Mouse (Mus musculus) layer of hippocampus, postnatal 14 days (tissue): ENCODE data around the gene Rpl5. TPM values are rescaled to one million over a fixed set of nuclear protein-coding genes. Genes with fewer than 3 reads are reported as not detected.
"Not testable (repeated sequence)": the region's sequence is repeated elsewhere in the genome, so short reads cannot be mapped to it uniquely, and the experiment has no call there.

Experiments
- DNase-seq, 2 experiments: peaks; one replicate each; pipeline ENCODE4 v3.0.0; 2021 to 2022; ENCODE audit warnings: low spot score in 2 of 2, mixed read lengths in 1 of 2
- long read RNA-seq, 2 experiments: library from polyadenylated mRNA; stranded (forward); transcript quantifications; one replicate each; pipeline ENCODE4 v2.0.0; 2021
- total RNA-seq, 2 experiments: library from RNA; stranded (reverse); gene quantifications; 2 replicates each; pipeline ENCODE4 v1.2.3; 2021

Rpl5 gene
- total RNA-seq, result 100 to 1,000 TPM in 1 of 2 experiments, 10 to 100 TPM in 1; 97.2 to 112 TPM
- long read RNA-seq, experiment 1, transcript Rpl5-201 (8 exons, 2,045 nt), result minor isoform, 58 of 198 reads
- long read RNA-seq, experiment 1, transcript Rpl5-204 (3 exons, 1,024 nt), result major isoform, 131 of 198 reads
- long read RNA-seq, experiment 1, partial matches to known transcripts, result 2 of 198 reads
- long read RNA-seq, experiment 1, other reads (novel, unspliced or antisense), result 5 of 198 reads
- long read RNA-seq, experiment 2, transcript Rpl5-204 (3 exons, 1,024 nt), result major isoform, 342 of 469 reads
- long read RNA-seq, experiment 2, transcript Rpl5-205 (2 exons, 815 nt), result minor isoform, 5 of 469 reads
- long read RNA-seq, experiment 2, transcript Rpl5-201 (8 exons, 2,045 nt), result minor isoform, 105 of 469 reads
- long read RNA-seq, experiment 2, partial matches to known transcripts, result 6 of 469 reads
- long read RNA-seq, experiment 2, other reads (novel, unspliced or antisense), result 11 of 469 reads

DNA sequence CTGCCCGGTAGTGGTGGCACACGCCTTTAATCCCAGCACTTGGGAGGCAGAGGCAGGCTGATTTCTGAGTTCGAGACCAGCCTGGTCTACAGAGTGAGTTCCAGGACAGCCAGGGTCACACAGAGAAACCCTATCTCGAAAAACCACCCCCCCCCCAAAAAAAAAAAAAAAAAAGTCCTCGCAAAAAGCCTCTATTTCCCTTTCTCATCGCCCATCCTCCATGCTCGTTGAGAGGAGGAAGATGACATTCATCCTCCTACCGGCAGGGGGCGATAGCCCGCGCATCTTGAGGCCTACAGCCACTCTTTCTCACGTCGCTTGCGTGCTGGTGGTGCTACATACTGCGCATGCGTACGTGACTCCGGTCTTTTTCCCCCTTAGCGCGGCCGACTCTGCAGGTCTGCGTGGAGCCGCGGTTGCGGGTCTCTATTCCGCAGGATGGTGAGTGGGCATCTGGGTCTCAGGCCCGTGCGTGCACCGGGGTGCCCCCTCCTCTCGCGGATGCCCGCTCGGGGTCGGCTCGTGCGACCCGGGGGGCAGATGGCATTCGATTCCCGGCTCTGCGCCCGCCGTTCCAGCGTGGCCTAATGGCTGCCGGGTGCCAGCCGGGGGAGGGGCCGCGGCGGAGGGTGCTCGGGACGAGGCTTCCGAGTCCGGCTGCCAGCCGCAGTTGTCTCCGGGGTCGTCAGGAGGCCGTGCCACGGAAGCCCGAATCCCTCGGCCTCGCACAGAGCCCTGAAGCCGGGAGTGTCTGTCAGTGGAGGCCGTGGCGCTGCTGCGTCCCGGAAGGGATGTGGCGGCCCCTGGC is at the start of gene Rpl5:
Rpl5 (plus strand) TSS at position 297 of the 808 bp plus-strand sequence.
- DNase-seq, result peak; percentile 98 to 99

DNA sequence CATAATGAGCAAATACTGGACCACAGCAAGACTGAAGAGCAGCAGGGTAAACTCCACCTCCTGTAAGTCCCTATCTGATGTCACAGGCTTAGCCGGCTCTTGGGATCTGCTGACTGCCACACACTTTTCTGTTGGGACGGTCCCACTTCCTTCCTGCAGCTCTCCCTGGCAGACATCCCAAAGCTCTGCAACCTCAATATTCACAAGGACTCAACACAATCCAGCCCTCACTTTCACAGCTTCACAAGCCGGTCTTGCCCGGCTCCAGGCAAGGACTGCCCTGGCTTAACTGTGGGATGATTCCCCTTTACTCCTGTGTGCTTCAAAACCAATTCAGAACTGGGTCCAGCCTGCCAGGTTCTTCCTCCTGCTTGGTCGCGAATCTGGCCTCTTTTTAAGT is 46.5 kb upstream of the Rpl5 start:
- DNase-seq, result no peak

DNA sequence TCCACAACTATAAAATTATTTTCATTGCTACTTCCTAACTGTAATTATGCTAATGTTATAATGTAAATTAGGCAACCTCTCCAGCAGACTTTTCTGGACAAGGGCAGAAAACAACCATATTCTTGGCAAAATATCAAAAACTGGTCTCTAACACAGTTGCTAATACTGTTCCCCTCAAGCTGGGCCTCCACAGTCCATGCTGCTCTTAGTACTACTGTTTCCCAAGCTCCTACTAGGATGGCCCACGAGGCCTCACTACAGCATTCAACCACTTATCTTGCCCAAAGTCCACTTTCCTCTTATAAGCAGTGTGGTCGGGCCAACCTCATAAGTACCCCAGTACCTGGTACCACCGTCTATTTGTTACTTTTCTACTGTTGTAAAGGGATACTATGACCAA is 45.7 kb upstream of the Rpl5 start:
- DNase-seq, result no peak

DNA sequence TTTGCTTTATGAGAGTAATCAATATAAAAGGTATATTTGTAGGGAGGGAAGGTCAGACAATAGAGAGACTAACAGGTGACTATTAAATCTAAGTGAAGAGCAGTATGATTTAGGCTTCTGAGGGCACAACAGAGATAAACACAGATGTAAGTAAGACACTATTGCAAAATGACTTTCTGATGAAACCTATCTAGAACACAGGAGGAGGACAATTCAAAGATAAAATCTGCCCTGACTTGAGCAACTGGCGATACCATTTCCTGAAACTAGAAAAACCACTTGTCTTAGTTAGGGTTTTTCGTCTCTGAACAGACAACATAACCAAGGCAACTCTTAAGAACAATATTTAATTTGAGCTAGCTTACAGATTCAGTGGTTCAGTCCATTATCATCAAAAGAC is 44.8 kb upstream of the Rpl5 start:
- no peak for DNase-seq

- no peak for DNase-seq
These were observed 41.3 kb upstream of the Rpl5 start for GRCm38 (mm10) chr5:107858963-107859362.

DNA sequence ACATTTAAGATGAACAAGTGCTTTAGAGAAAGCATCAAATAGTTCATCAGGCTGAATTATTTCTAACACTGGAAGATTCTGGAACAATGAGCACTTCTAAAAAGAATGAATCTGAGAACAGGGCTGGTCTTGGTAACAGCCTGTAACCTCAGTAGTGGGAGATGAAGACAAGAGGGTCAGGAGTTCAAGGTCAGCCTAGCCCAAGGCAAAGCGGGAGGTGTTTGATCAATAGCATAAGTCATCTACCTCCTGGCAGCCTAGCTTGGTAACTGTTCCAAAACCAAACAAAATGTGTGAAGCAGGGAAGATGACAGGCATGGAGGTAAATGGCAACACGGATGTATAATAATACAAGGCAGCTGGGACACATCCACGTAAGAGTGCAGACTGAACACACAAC is 36.3 kb upstream of the Rpl5 start:
- DNase-seq, result no peak

DNA sequence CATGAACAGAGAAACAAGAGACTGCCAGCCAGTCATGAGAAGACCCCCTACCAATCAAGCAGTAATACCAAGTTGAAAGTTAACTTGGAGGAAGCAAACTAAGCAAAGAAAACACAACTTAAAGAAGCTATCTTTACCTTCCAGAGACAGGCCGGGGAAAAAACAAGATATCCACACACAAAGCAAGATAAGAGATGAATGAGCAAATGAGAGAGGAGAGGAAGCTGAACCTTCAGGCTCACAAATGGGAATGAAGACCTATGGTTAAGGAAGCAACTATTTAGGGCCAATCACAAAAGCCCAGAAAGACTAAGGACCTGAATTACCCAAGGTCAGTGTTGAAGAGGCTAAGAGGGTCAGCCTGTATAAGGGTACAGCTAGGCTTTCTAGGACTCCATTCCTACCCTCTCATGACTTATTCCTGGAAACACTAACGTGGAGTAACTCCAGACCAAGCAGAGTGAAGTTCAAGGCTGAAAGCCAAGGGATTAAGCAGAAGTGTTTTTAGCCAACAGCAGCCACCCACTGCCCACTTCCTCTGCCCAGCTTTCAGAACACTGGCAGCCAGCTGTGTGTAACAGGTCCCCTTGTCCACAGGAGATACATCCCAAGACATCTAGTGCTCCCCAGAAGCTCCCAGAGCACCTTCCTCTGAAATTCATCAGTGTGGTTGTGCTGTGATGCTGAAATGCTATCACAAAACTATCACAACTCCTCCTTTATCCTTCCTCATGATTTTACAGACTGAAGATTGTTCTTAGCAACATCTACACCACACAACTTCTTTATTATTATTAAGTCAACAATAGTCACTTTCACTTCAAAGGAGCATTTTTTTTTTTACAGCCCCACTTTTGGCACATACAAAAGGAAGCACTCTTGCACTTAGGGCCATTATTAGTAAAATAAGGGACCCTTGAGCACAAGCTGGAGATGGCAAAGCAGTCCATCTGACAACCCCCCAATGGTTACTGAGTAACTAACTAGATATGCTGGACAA is 33.9 kb upstream of the Rpl5 start:
- DNase-seq, result no peak

GRCm38 (mm10) chr5:107867970-107868904 is 32.1 kb upstream of the Rpl5 start:
- DNase-seq, result peak; percentile 44 to 49

GRCm38 (mm10) chr5:107868905-107869424 is 31.3 kb upstream of the Rpl5 start:
- peak; percentile 88 to 94 for DNase-seq

DNA sequence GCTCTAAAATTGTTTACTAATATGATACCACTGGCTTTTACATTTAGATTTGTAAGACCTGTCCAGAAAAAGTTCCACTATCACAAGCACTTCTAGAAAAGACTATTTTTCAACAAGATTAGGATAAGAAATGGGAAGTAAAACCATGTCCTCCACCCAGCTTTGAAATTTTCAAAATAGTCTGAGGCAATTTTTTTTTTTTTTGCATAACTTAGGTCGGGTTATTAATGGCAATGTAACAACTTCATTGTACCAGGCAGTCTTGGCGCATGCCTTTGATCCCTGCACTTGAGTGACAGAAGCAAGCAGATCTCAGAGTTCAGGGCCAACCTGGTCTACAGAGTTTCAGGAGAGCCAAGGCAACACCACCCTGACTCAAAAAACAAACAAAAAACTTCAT is 30.6 kb upstream of the Rpl5 start:
- no peak for DNase-seq

DNA sequence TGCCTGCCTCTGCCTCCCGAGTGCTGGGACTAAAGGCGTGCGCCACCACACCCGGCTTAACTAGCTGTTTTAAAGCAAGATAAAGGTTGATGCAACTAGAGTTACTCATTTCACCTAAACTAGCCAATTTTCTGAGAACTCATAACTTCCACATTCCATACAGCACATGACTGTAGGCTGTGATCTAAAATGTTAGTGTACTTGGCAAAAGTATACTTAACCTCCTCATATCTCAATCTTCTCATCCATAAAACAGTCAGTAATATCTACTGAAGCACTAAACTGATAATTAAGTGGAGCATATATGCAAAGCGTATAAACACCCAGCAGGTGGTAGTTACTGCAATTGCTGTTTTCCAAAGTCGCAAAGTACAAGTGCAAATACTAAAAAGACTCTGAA is 27.0 kb upstream of the Rpl5 start:
- DNase-seq, result no peak

DNA sequence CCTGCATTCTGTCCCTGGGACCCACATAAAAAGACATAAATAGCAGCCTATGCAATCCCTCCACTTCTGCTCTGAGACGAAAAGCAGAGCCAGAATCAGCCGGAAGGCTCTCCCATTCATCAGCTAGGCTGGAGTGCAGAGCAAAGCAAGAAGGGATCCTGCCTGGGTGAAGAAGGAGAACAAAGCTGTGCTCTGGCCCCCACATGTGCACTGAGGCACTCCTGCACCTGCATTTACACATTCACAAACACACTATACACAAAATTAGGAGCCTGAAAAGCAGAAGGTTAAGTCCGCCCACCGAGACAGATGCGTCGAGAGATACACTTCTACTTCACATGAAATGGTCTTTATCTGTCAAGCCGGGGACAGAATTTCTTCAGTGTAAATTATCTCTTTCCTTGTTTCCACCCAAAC is 26.4 kb upstream of the Rpl5 start:
- DNase-seq, result no peak

DNA sequence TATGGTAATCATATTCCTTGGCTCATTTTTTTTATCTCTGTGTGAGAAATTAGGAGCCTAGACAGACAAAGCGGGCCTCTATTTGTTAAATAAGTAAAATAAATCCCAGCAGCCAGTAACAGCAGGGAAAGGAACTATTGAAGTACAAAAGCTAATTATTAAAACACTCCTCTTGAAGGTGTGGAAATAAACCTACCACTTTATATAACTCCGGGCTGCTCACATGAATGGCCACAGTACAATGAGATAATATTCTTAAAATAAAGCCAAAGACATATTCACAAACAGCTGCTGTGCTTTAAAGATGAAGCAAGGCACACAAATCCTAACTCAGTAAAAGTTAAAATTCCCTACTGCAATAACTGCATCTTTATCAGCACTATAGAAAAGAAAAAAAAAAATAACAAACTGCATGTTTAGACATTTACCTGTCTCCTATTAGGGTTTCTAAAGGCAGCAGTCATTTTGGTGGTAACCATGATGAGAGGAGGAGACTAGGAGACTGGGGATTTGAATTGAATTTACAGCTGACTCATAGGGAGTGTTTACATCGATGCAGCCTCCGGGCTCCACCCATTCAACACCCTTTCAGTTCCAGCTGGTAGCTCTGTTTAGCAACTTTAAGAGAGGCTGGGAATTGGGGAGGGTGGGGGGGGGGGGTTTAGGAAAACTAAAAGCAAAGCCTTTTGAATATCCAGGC is 25.6 kb upstream of the Rpl5 start, which contains the start of gene Evi5:
Evi5 (minus strand) TSS at position 547 of the 700 bp plus-strand sequence.
- no peak for DNase-seq

GRCm38 (mm10) chr5:107875261-107875611 is 25.1 kb upstream of the Rpl5 start:
- no peak for DNase-seq

DNA sequence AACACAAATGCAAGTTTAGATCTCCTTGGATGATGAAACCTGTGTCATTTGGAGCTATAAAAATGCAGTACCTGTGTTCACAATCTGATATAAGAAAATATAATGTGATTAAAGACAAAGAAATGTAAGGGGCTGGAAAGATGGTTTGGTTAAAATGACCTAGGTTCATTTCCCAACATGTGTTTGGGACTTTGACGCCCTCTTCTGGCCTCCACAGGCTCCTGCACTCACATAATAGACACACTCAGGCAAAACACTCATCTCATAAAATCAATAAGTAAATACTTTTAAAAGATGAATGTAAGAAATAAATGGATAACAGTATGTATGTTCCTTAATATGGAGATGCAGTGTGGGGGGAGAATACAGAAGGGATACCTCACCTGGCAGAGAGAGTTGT is 23.2 kb upstream of the Rpl5 start:
- no peak for DNase-seq

DNA sequence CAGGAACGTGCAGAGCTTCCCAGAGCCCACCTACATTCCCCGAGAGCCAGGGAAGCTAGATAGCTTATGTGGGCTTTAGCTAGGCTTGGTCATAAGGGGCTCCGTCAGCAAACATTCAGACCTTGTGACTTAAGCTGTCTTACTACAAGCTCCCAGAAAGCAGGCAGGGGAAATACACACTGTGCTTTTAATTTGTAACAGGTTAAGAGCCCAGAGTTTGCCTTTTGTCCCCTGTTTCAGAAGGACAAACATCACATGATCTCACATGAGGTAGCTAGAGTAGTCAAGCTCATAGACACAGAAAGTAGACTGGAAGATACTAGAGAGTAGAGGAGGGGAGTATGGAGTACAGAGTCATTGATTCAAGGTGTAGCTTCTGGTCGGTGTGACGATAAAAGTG is 19.6 kb upstream of the Rpl5 start:
- no peak for DNase-seq

GRCm38 (mm10) chr5:107889994-107890888 is 10.1 kb upstream of the Rpl5 start:
- no peak for DNase-seq

DNA sequence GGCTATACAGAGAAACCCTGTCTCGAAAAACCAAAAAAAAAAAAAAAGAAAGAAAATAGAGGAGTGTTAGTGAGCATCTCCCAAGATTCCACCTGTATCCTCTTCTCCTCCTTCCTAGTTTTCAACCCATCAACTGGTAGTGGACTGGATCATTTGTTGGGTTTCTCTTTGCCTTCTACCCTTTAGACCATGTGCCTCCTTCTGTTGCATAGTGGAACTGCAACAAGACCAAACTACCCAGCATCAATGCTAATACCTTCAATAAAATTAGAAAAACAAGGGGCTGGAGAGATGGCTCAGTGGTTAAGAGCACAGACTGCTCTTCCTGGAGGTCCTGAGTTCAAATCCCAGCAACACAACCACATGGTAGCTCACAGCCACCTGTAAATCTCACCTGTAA is 8.8 kb upstream of the Rpl5 start:
- DNase-seq, result not testable (repeated sequence)
